Mouse (Mus musculus) myocyte (in vitro differentiated cells): ENCODE results near the gene St3gal4. TPM values are rescaled to one million over a fixed set of nuclear protein-coding genes. Genes with fewer than 3 reads are reported as not detected.

ENCODE experiments used
- H3K27me3 ChIP-seq: one replicate; pipeline ENCODE4 v1.6.1; 2011; ENCODE audit not compliant: control insufficient read depth, insufficient read depth, insufficient read length
- H3K36me3 ChIP-seq: one replicate; pipeline ENCODE4 v1.6.1; 2011; ENCODE audit not compliant: control insufficient read depth, insufficient read depth
- H3K4me2 ChIP-seq: one replicate; pipeline ENCODE4 v1.6.1; 2011; ENCODE audit warnings: low read depth, control low read depth
- H3K4me3 ChIP-seq: one replicate; pipeline ENCODE4 v1.5.1; 2011; ENCODE audit warnings: mild to moderate bottlenecking, control low read depth, moderate library complexity
- H3K79me2 ChIP-seq: one replicate; pipeline ENCODE4 v1.6.1; 2011; ENCODE audit not compliant: control insufficient read depth, insufficient read depth
- H3ac ChIP-seq: one replicate; pipeline ENCODE4 v1.6.1; 2011; ENCODE audit not compliant: control insufficient read depth, insufficient read length
- CEBPB ChIP-seq: IDR thresholded peaks from 2 replicates; pipeline ENCODE4 v1.6.1; 2011; ENCODE audit warnings: mild to moderate bottlenecking, moderate library complexity; ENCODE audit not compliant: poor library complexity, insufficient read depth, severe bottlenecking
- E2F4 ChIP-seq: IDR thresholded peaks from one replicate; pipeline ENCODE4 v1.6.1; 2011; ENCODE audit warnings: mild to moderate bottlenecking, control low read depth, moderate library complexity; ENCODE audit not compliant: insufficient read depth
- MAX ChIP-seq: IDR thresholded peaks from one replicate; pipeline ENCODE4 v1.6.1; 2011; ENCODE audit warnings: low read depth, mild to moderate bottlenecking, control low read depth
- MYOD1 ChIP-seq, 3 experiments: IDR thresholded peaks; one replicate each; pipeline ENCODE4 v1.6.1; 2011; ENCODE audit warnings: control low read depth in 2 of 3, low read depth in 2 of 3, mild to moderate bottlenecking in 2 of 3, moderate library complexity in 1 of 3; ENCODE audit not compliant: insufficient read length in 2 of 3, control insufficient read depth in 1 of 3
- MYOG ChIP-seq, 3 experiments: IDR thresholded peaks; one replicate each; pipeline ENCODE4 v1.6.1; 2011; ENCODE audit warnings: control low read depth in 2 of 3, low read depth in 2 of 3, mild to moderate bottlenecking in 2 of 3; ENCODE audit not compliant: insufficient read length in 2 of 3, control insufficient read depth in 1 of 3, insufficient read depth in 1 of 3
- POLR2A ChIP-seq: IDR thresholded peaks from one replicate; pipeline ENCODE4 v1.6.1; 2011; ENCODE audit warnings: low read depth, mild to moderate bottlenecking, control low read depth, moderate library complexity; ENCODE audit not compliant: insufficient read length
- POLR2AphosphoS2 ChIP-seq: IDR thresholded peaks from one replicate; pipeline ENCODE4 v1.6.1; 2011; ENCODE audit warnings: low read depth, control low read depth; ENCODE audit not compliant: insufficient read length
- REST ChIP-seq: IDR thresholded peaks from one replicate; pipeline ENCODE4 v1.6.1; 2011; ENCODE audit warnings: mild to moderate bottlenecking, control low read depth, moderate library complexity; ENCODE audit not compliant: insufficient read depth, insufficient read length
- SRF ChIP-seq: IDR thresholded peaks from one replicate; pipeline ENCODE4 v1.6.1; 2011; ENCODE audit warnings: low read depth; ENCODE audit not compliant: control insufficient read depth, insufficient read length
- TCF12 ChIP-seq: IDR thresholded peaks from one replicate; pipeline ENCODE4 v1.6.1; 2011; ENCODE audit warnings: mild to moderate bottlenecking, control low read depth; ENCODE audit not compliant: poor library complexity, insufficient read depth, severe bottlenecking
- TCF3 ChIP-seq: IDR thresholded peaks from one replicate; pipeline ENCODE4 v1.6.1; 2011; ENCODE audit warnings: low read depth, control low read depth; ENCODE audit not compliant: insufficient read length
- USF1 ChIP-seq: IDR thresholded peaks from one replicate; pipeline ENCODE4 v1.6.1; 2011; ENCODE audit warnings: low read depth, mild to moderate bottlenecking, control low read depth, moderate library complexity
- polyA plus RNA-seq: library from polyadenylated mRNA; unstranded; fragments of >200 nt; fragmentation: generic; extraction: Trizol; gene quantifications from one replicate; pipeline ENCODE4 v1.2.1, GENCODE M21; 2012; ENCODE audit warnings: missing spikeins

Gene St3gal4
- polyA plus RNA-seq, 1 experiment = 24.0 TPM

DNA sequence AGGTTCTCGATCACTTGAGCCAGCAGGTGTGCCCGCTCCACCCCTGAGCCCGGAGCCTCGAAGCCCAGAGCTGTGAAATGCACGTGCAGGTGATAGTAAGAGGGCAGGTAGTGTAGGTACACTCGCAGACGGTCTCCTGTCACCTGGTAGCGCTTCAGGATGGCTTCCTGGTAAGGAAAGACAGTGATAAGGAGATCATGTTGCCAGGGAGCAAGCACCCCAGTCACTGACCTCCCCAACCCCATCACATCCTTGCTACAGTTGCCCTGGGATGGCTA, 5.5 kb upstream of the St3gal4 start:
- no peak overlapping the region for H3K4me2 ChIP-seq
- H3K36me3 ChIP-seq = peaks cover 21% of the 10 kb centered on the region
- H3ac ChIP-seq = no peak overlapping the region
- no peak overlapping the region for H3K4me3 ChIP-seq
- no peaks in the 10 kb centered on the region for H3K79me2 ChIP-seq
- no peaks in the 10 kb centered on the region for H3K27me3 ChIP-seq
- no peak for TF ChIP-seq USF1

DNA sequence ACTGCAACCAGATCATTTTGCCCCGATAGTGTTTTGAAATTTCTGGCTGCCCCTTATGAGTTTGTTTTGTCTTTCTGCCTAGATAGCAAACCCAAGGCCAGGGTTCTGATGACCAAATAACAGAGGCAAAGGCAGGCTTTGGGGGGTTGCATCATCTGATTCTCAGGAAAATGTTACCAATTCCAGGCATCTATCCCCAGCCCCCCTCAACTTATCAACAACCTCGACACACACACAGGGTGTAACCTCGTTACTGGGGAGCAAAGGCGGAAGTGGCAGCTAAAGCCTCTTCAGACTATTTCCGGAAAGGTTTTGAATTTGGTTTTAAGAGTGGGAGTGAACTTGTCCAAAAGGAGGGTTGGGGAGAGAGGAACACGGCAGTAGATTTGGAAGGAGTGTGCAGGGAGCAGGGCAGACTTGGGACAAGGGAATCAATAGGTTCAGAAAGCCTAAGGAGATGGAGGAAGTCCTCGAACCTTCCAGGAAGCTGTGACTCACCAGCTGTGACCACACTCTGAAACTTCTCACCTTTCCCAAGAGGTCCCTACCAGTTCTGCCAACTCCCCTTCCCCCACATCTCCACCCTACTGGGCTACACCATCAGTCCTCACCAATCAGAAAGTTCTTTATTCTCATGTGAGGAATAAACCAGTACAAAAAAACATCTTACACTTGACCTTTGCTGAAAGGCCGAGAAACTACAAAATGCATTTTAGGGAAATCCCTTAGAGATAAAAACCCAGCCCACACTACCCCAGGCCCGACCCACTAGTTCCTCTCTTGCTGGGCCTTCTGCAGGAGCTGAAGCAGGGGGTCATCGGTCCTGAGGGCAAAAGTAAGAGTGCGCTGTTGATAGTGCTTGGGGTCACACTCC, 5.0 kb upstream of the St3gal4 start:
- H3K79me2 ChIP-seq = no peaks in the 10 kb centered on the region
- no peak overlapping the region for H3ac ChIP-seq
- no peaks in the 10 kb centered on the region for H3K27me3 ChIP-seq
- H3K4me3 ChIP-seq = no peak overlapping the region
- peaks cover 21% of the 10 kb centered on the region for H3K36me3 ChIP-seq
- TF ChIP-seq TCF12 (no peak), SRF (no peak), MYOG (IDR thresholded peaks at IDR 0.05; ENCODE audit: control insufficient read depth in 1 of 3, insufficient read depth in 1 of 3, insufficient read length in 2 of 3, low read depth in 2 of 3) (no peak), POLR2A (no peak), CEBPB (no peak), MYOD1 (IDR thresholded peaks at IDR 0.05; ENCODE audit: control insufficient read depth in 1 of 3, insufficient read length in 2 of 3, low read depth in 2 of 3) (no peak), USF1 (no peak), E2F4 (no peak), TCF3 (no peak), MAX (no peak), REST (no peak), POLR2AphosphoS2 (no peak)
- H3K4me2 ChIP-seq = no peak overlapping the region

DNA sequence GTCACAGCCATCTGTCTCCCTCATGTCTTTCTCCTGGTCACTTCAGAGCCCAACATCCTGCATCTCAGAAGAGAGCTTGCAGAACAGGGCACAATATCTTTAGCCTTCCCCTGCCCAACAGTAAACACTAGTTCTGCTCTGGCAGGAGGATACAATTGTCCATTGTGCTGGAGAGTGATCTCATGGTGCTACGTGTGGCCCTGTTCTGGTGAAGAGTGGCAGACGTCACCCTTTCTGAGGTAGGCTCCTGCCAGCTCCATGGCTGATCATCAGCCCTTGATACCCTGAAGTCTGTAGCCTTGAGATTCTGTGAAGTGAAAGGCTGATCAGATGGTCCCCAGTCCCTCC, 4.4 kb upstream of the St3gal4 start:
- TF ChIP-seq REST (no peak), MYOG (IDR thresholded peaks at IDR 0.05; ENCODE audit: control insufficient read depth in 1 of 3, insufficient read depth in 1 of 3, insufficient read length in 2 of 3, low read depth in 2 of 3) (no peak), POLR2A (no peak), TCF12 (no peak), SRF (no peak), CEBPB (no peak), USF1 (no peak), TCF3 (no peak), POLR2AphosphoS2 (no peak), E2F4 (no peak), MAX (no peak), MYOD1 (IDR thresholded peaks at IDR 0.05; ENCODE audit: control insufficient read depth in 1 of 3, insufficient read length in 2 of 3, low read depth in 2 of 3) (no peak)
- peaks cover 21% of the 10 kb centered on the region for H3K36me3 ChIP-seq
- no peak overlapping the region for H3ac ChIP-seq
- H3K79me2 ChIP-seq = peaks cover 2% of the 10 kb centered on the region
- no peaks in the 10 kb centered on the region for H3K27me3 ChIP-seq
- no peak overlapping the region for H3K4me2 ChIP-seq
- H3K4me3 ChIP-seq = no peak overlapping the region

DNA sequence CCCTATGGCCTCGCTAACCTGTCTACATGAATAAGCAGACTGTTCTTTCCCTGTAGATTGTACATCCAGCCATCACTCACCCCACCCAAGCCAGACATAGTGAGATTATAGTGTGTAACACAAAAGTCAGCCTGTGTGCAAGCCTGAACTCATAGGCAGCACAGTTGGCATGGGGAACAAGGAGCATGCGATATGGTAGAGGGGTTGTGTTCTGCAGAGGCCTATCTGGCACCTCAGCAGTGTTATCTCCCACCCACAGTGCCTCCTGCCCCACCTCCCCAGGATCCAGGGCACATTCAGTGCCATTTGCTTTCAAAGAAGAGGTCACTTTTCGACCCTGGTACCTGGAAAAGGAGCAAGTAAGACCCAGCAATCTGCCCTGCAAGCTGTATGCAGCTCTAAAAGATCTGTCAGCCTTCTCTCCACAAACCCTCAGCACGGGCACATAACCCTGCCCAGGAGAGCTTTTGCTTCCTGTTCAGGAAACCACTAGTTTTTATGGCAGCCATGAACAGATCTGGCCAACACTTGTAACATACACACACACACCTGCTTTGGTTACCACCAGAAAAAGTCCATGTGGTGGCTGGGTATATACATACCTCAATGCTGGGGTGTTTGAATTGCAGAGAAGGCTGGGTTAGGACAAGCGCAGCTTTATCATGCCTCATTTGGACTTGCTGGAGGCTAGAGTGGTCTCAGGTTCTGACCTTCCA, 3.6 kb upstream of the St3gal4 start:
- no peak overlapping the region for H3ac ChIP-seq
- H3K36me3 ChIP-seq = peaks cover 21% of the 10 kb centered on the region
- no peak overlapping the region for H3K4me3 ChIP-seq
- H3K27me3 ChIP-seq = no peaks in the 10 kb centered on the region
- H3K4me2 ChIP-seq = no peak overlapping the region
- peaks cover 4% of the 10 kb centered on the region for H3K79me2 ChIP-seq
- no peak for TF ChIP-seq CEBPB
- TF ChIP-seq TCF3 = no peak
- no peak for TF ChIP-seq MAX
- no peak for TF ChIP-seq SRF
- TF ChIP-seq MYOG (IDR thresholded peaks at IDR 0.05; ENCODE audit: control insufficient read depth in 1 of 3, insufficient read depth in 1 of 3, insufficient read length in 2 of 3, low read depth in 2 of 3) = no peak
- TF ChIP-seq REST = no peak
- TF ChIP-seq TCF12 = no peak
- no peak for TF ChIP-seq POLR2A
- TF ChIP-seq MYOD1 (IDR thresholded peaks at IDR 0.05; ENCODE audit: control insufficient read depth in 1 of 3, insufficient read length in 2 of 3, low read depth in 2 of 3) = no peak
- no peak for TF ChIP-seq USF1
- TF ChIP-seq E2F4 = no peak
- TF ChIP-seq POLR2AphosphoS2 = no peak
